In genomic region chr1:144183622-144184021, GRCm38 (mm10) we compare ENCODE assay signal across 30 mouse cellular contexts. TPM values are rescaled to one million over a fixed set of nuclear protein-coding genes. Genes with fewer than 3 reads are reported as not detected.
DNase-seq lines count a peak whose midpoint lies in the region; ATAC-seq lines count a peak whose summit lies in the region.
"Had no signal": no experiment of that assay in that cellular context is flagged by ENCODE, and none has a peak within 500 bp of the region (broad histone marks: within the 10 kb centered on the region; RNA-seq: fewer than 3 reads in every experiment).

No protein-coding gene starts in this region.

- peak; percentile 80 for ATAC-seq in embryonic facial prominence, embryonic 15.5 days (ENCODE audit: insufficient number of reproducible peaks, low FRiP score, low TSS enrichment, low read depth)
- ATAC-seq in liver, embryonic 12.5 days: no peak
- no peak for ATAC-seq in midbrain, embryonic 16.5 days
- ATAC-seq: forebrain, embryonic 16.5 days; inflammation-experienced regulatory T-cells, adult 6 months; liver, postnatal 0 days had no signal

- no peak overlapping the region for H3K4me3 ChIP-seq in embryonic facial prominence, embryonic 15.5 days (replicated peaks)
- no peak overlapping the region for H3K4me3 ChIP-seq in liver, embryonic 12.5 days
- H3K4me3 ChIP-seq in midbrain, embryonic 16.5 days (ENCODE audit: low read depth, low read length): no peak overlapping the region
- H3K4me3 ChIP-seq: forebrain, embryonic 10.5 days; hindbrain, embryonic 13.5 days; layer of hippocampus, adult 2 months; midbrain, embryonic 10.5 days; neural tube, embryonic 15.5 days; stomach, embryonic 15.5 days had no signal

- H3K36me3 ChIP-seq in embryonic facial prominence, embryonic 15.5 days: no peaks in the 10 kb centered on the region
- no peaks in the 10 kb centered on the region for H3K36me3 ChIP-seq in liver, embryonic 12.5 days
- no peaks in the 10 kb centered on the region for H3K36me3 ChIP-seq in midbrain, embryonic 16.5 days (ENCODE audit: control insufficient read depth, insufficient read depth, low read length)
- H3K36me3 ChIP-seq: forebrain, embryonic 10.5 days; hindbrain, embryonic 13.5 days; midbrain, embryonic 10.5 days; neural tube, embryonic 15.5 days; stomach, embryonic 15.5 days had no signal

- 0 out of 2 replicates have a peak, but pooled peaks cover 10% of the 10 kb centered on the region for H3K4me1 ChIP-seq in embryonic facial prominence, embryonic 15.5 days
- H3K4me1 ChIP-seq in liver, embryonic 12.5 days: no peaks in the 10 kb centered on the region
- no peaks in the 10 kb centered on the region for H3K4me1 ChIP-seq in midbrain, embryonic 16.5 days (ENCODE audit: control insufficient read depth, insufficient read depth, low read length)
- H3K4me1 ChIP-seq: hindbrain, embryonic 13.5 days; neural tube, embryonic 15.5 days; stomach, embryonic 15.5 days had no signal

- DNase-seq in kidney, postnatal 14 days: peak; percentile 3
- no peak for DNase-seq in kidney, adult 8-10 months
- DNase-seq in embryo, embryonic 11 days: peak; percentile 44
- no peak for DNase-seq in spleen, postnatal 36 days (ENCODE audit: low spot score in 2 of 2)
- DNase-seq: adrenal gland, postnatal 10 days; cerebellum, adult 8-10 months; cerebellum, postnatal 36 days; gastrocnemius, postnatal 25 days; heart, adult 18-20 months; kidney, adult 18-20 months; kidney, postnatal 25 days; liver, postnatal 0 days; lung, postnatal 10 days; right cerebral cortex, adult 18-20 months; right cerebral cortex, postnatal 4 days; thymus, adult 18-20 months; thymus, postnatal 36 days had no signal

- H3K9me3 ChIP-seq in embryonic facial prominence, embryonic 15.5 days (replicated peaks): no peaks in the 10 kb centered on the region
- H3K9me3 ChIP-seq in liver, embryonic 12.5 days (replicated peaks): no peaks in the 10 kb centered on the region
- no peaks in the 10 kb centered on the region for H3K9me3 ChIP-seq in midbrain, embryonic 16.5 days (replicated peaks; ENCODE audit: control insufficient read depth, low read length, poor library complexity, severe bottlenecking)
- H3K9me3 ChIP-seq: forebrain, embryonic 10.5 days; hindbrain, embryonic 13.5 days; midbrain, embryonic 10.5 days; neural tube, embryonic 15.5 days; stomach, embryonic 15.5 days had no signal

- H3K9ac ChIP-seq in embryonic facial prominence, embryonic 15.5 days: no peak overlapping the region
- H3K9ac ChIP-seq in liver, embryonic 12.5 days: no peak overlapping the region
- H3K9ac ChIP-seq in midbrain, embryonic 16.5 days (ENCODE audit: low read depth, low read length): no peak overlapping the region
- H3K9ac ChIP-seq: hindbrain, embryonic 13.5 days; liver, postnatal 0 days; neural tube, embryonic 15.5 days; stomach, embryonic 15.5 days had no signal

- no peak overlapping the region for H3K4me2 ChIP-seq in embryonic facial prominence, embryonic 15.5 days (replicated peaks)
- H3K4me2 ChIP-seq in liver, embryonic 12.5 days: no peak overlapping the region
- no peak overlapping the region for H3K4me2 ChIP-seq in midbrain, embryonic 16.5 days (ENCODE audit: low read length)
- H3K4me2 ChIP-seq: hindbrain, embryonic 13.5 days; neural tube, embryonic 15.5 days; stomach, embryonic 15.5 days had no signal

- no peaks in the 10 kb centered on the region for H3K27me3 ChIP-seq in embryonic facial prominence, embryonic 15.5 days
- no peaks in the 10 kb centered on the region for H3K27me3 ChIP-seq in liver, embryonic 12.5 days (replicated peaks)
- H3K27me3 ChIP-seq in midbrain, embryonic 16.5 days (ENCODE audit: control insufficient read depth, insufficient read depth, low read depth, low read length): no peaks in the 10 kb centered on the region
- H3K27me3 ChIP-seq: hindbrain, embryonic 13.5 days; neural tube, embryonic 15.5 days; stomach, embryonic 15.5 days had no signal

- H3K27ac ChIP-seq in embryonic facial prominence, embryonic 15.5 days (replicated peaks): no peak overlapping the region
- no peak overlapping the region for H3K27ac ChIP-seq in liver, embryonic 12.5 days
- H3K27ac ChIP-seq in midbrain, embryonic 16.5 days (ENCODE audit: low read length): no peak overlapping the region
- H3K27ac ChIP-seq: forebrain, embryonic 10.5 days; hindbrain, embryonic 13.5 days; layer of hippocampus, adult 2 months; midbrain, embryonic 10.5 days; neural tube, embryonic 15.5 days; stomach, embryonic 15.5 days had no signal

RNA-seq across cellular contexts. Expression of gene Rgs13, which starts 6.5 kb away (rescaled TPM):
- polyA plus RNA-seq in embryonic facial prominence, embryonic 15.5 days (2015; fragmentation: Nextera tagmentation; extraction: Ambion mirVana): 0.81 and 1.0 TPM in 2 replicates
- not detected in 2 replicates for polyA plus RNA-seq in liver, embryonic 12.5 days (2016; fragmentation: Nextera tagmentation; extraction: Ambion mirVana)
- 0.79 and 1.5 TPM in 2 replicates for polyA plus RNA-seq in midbrain, embryonic 16.5 days (2015; fragmentation: Nextera tagmentation; extraction: Ambion mirVana)
- polyA plus RNA-seq: heart, embryonic 14.5 days; liver, adult 2 months; liver, postnatal 0 days had no signal

Comparison
In these comparisons a context has a peak if more than half of its experiments do, and no peak if none do; other contexts are left out.
1. DNase-seq: peak in kidney, postnatal 14 days (single experiment) and embryo, embryonic 11 days (single experiment); none in kidney, adult 8-10 months (0 of 2) and spleen, postnatal 36 days (0 of 2).